Mouse (Mus musculus): ENCODE measurements at regions not wholly inside any gene's neighbourhood (a gene's known extent, or its start where the extent isn't known, plus 50 kb on each side); places are given as distances from the start of the nearest gene placed in this dataset.

GRCm38 (mm10) chr2:56714568-56714967 lies 409.2 kb downstream of the Nr4a2 start:
- peak in 1 of 2 experiments; percentile 12 for DNase-seq (ENCODE audit: extremely low spot score in 1 of 2, low spot score in 2 of 2)
- Histone ChIP-seq H3K27ac (no peak overlapping the region), H3K4me3 (no peak overlapping the region)
- intact Hi-C loops (cut with DNase I), result no loop called here
- no peak for TF ChIP-seq CTCF (IDR thresholded peaks at IDR 0.05)

- intact Hi-C loops (cut with DNase I), result no loop called here
- TF ChIP-seq CTCF (IDR thresholded peaks at IDR 0.05), result no peak
- no peak overlapping the region for H3K4me3 ChIP-seq
- H3K27ac ChIP-seq, result no peak overlapping the region
- DNase-seq (ENCODE audit: extremely low spot score in 1 of 2, low spot score in 2 of 2), result no peak
These were observed 440.2 kb downstream of the Nr4a2 start for GRCm38 (mm10) chr2:56683574-56683973.

GRCm38 (mm10) chr2:56673861-56674260 lies 449.9 kb downstream of the Nr4a2 start:
- no peak for DNase-seq (ENCODE audit: extremely low spot score in 1 of 2, low spot score in 2 of 2)
- no peak for TF ChIP-seq CTCF (IDR thresholded peaks at IDR 0.05)
- no peak overlapping the region for H3K27ac ChIP-seq
- intact Hi-C loops (cut with DNase I), result no loop called here
- H3K4me3 ChIP-seq, result no peak overlapping the region

- no peak overlapping the region for H3K27ac ChIP-seq
- TF ChIP-seq CTCF (IDR thresholded peaks at IDR 0.05), result no peak
- no peak overlapping the region for H3K4me3 ChIP-seq
- intact Hi-C loops (cut with DNase I), result no loop called here
- no peak for DNase-seq (ENCODE audit: extremely low spot score in 1 of 2, low spot score in 2 of 2)
These were observed 451.1 kb downstream of the Nr4a2 start for GRCm38 (mm10) chr2:56672711-56673110.

- Histone ChIP-seq H3K4me3 (no peak overlapping the region), H3K27ac (no peak overlapping the region)
- TF ChIP-seq CTCF (IDR thresholded peaks at IDR 0.05), result no peak
- no peak for DNase-seq (ENCODE audit: extremely low spot score in 1 of 2, low spot score in 2 of 2)
- intact Hi-C loops (cut with DNase I), result no loop called here
These were observed 461.4 kb downstream of the Nr4a2 start for GRCm38 (mm10) chr2:56662306-56662956.

Measured in left cerebral cortex, adult 2 months (tissue).